Mouse (Mus musculus) gastrocnemius, adult 2 months (tissue): ENCODE data around the gene Loxl3. TPM values are rescaled to one million over a fixed set of nuclear protein-coding genes. Genes with fewer than 3 reads are reported as not detected.

Experiments
- DNase-seq: peaks from one replicate; pipeline ENCODE4 v3.0.0; 2022
- H3K27ac ChIP-seq: fragments of 200-600 bp; 2 replicates; pipeline ENCODE4 v1.8.1; 2022; ENCODE audit warnings: mild to moderate bottlenecking
- H3K4me3 ChIP-seq: fragments of 200-600 bp; 2 replicates; pipeline ENCODE4 v1.8.1; 2022; ENCODE audit warnings: mild to moderate bottlenecking, moderate library complexity
- CTCF ChIP-seq: fragments of 200-600 bp; IDR thresholded peaks from 2 replicates; pipeline ENCODE4 v1.8.1; 2022; ENCODE audit warnings: antibody characterized with exemption, mild to moderate bottlenecking, moderate library complexity
- intact Hi-C: fragments of 180-260 bp; cut with DNase I; formaldehyde crosslinking; loops from one replicate; pipeline ENCODE4 v1.15.1; 2025
- total RNA-seq, 2 experiments: library from RNA; stranded (reverse); gene quantifications; 2 replicates each; pipeline ENCODE4 v1.2.3; 2021

The Loxl3 gene
- total RNA-seq, 2 experiments from 2014 or later = 2.1 to 3.5 TPM

DNA sequence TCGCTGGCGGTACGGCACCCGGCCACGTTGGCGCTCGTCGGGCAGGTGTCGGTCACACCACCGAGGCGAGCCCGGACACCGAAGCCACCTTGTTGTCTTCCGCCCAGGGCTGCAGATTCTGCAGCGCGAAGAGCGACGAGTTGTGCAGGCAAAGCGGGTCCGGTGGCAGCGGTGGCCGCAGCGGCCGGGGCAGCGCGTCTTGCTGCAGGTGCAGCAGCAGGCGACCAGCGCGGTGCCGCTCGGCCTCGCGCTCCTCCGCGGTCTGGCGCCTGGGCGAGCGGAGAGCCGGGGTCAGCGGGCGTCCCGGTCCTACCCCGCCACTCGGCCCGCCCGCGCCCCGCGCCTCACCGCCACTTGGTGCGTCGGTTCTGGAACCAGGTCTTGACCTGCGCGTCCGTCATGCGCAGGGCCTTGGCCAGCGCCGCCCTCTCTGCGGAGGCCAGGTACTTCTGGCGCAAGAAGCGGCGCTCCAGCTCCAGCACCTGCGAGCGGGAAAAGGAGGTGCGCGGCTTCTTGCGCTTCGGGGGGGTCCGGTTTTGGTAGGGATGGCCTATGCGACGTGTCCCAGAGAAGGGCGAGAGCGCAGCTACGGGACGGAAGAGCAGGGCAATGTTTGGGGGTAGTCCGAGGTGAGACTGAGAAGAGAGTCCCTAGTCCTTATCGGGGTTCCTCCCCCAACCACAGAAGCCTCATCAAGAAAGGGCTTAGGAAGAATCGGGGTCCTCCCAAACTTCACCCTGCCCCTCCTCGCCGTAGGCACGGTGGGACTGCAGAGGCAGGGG, 34.9 kb downstream of the Loxl3 start:
- Histone ChIP-seq H3K27ac (no peak overlapping the region), H3K4me3 (peak overlapping the region; percentile 58)
- intact Hi-C loops = no loop called here
- no peak for TF ChIP-seq CTCF
- DNase-seq = no peak

DNA sequence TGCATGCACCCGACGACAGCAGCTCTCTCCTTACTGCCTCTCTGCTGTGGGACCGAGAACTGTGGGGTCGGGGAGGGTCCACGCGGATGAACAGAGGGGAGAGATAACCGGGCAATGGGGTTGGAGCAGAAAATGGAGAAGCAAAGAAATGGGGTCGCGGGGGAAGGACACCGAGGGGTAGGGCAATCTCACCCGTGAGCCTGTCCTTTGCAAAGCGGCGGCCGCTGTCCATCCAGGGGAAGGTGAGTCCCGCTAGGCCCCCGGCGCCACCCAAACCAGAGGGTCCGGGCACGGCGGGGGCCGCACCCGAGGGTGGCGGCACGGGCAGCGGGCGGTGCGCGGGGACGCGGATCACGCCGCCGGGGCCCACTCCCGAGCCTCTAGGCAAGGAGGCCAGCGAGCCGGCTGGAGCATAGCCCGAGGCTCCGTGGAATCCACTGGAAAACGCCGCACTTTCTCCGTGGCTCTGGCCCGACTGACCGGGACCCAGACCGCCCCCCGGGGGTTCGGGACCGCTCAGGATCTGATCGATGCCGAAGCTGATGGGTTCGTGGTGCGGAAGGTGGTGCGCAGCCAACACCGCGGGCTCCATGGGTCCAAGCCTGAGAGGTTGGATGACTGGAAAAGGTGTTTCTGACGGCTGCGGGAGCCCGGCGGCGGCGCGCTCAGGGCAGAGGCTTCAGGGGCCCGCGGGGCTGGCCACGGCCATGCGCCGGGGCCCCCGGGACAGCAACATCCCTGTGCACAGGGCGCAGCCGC, 35.7 kb downstream of the Loxl3 start:
- DNase-seq = no peak
- no peak overlapping the region for H3K27ac ChIP-seq
- peak overlapping the region; percentile 47 for H3K4me3 ChIP-seq
- intact Hi-C loops = no loop called here
- no peak for TF ChIP-seq CTCF

DNA sequence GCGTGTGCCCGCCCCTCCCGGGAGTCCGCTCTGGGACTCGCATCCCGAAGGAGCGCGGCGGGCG, 36.1 kb downstream of the Loxl3 start, which contains the start of gene Tlx2:
TSS of gene Tlx2 (minus strand) at position 47 of the 64 bp plus-strand sequence.
- peak within 1 kb of the TSS; percentile 58 for H3K4me3 ChIP-seq

DNA sequence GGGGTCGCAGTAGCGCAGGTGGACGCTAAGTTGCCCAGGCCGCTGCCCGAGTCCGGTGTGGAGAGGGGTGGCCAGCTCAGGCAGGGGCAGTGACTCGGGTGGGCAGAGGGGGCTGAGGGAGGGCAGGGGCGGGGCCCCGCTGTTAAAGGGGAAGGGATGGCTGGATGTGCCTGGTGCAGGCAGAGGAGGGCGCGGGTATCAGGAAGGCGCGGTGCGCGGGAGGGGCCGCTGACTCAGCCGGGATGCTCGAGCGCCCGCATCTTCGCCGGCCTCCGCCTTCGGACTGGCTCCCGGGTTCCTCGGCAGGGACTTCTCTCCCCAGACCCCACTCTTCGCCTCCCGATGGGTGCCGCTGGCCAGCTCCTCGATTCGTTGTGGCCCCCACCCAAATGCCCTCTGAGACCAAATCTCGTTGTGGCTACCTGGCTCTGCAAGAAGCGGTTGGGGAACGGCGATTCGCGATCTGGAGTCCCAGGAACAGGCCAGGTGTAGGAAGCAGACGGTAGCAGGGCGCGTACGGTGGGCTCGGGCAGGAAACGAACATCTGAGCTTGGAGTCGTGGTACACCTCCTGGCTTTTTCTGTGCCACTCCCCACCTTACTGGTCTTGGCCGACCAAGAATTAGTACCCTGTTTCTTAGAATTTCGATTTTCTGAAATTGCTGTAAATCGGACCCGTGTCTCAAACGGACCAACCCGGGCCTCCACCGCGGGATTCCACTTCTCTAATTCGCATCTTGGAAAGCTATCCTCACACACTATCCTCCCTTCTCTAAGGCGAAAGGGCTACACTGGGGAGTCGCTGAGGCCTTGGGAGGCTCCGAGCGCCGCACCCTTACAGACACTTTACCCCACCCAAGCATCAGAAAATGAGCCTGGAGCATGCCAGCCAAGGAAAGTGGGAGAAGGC, 36.6 kb downstream of the Loxl3 start:
- H3K27ac ChIP-seq = no peak overlapping the region
- no peak for DNase-seq
- intact Hi-C loops = no loop called here
- no peak for TF ChIP-seq CTCF
- peak overlapping the region; percentile 47 for H3K4me3 ChIP-seq

More for the DNA sequence above, 36.1 kb downstream of the Loxl3 start, which contains the start of gene Tlx2:
- intact Hi-C loops = no loop called here
- H3K27ac ChIP-seq = no peak within 1 kb of the TSS
- TF ChIP-seq CTCF = no peak
- no peak for DNase-seq

DNA sequence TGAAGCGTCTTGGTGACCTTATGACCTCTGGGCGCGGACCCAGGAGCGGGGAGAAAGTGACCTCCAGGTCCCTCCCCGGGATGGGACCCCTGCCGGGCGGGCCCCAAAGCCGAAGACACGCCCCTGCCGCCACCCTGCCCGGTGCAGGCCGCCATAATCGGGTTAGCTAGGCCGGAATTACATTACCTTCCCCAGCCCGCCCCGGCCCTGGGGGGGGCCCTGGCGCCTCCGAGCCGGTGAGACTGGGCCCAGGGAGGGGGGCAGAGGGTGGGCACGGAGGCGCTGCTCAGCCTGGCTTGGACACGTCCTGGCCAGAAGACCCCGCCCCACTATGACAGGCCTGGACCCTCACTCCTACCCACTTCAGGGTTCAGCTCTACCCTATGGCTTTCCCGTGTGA, 37.2 kb downstream of the Loxl3 start:
- intact Hi-C loops = no loop called here
- TF ChIP-seq CTCF = no peak
- H3K4me3 ChIP-seq = no peak overlapping the region
- H3K27ac ChIP-seq = no peak overlapping the region
- no peak for DNase-seq

DNA sequence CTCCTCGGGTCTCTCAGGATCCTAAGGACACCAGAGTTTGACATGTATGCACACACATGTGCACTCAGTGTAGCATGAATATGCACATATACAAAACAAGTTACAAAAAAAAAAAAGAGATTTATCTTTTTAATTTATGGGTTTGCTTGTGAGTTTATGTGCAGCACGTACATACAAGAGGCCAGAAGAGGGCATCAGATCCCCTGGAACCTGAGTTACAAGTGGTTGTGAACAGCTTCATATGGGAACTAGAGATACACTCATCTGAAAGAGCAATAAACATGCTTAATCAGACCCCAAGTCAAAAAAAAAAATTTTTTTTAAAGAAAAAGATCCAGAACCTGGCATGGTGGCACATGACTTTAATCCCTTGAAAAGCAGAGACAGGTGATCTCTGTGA, 41.0 kb downstream of the Loxl3 start:
- TF ChIP-seq CTCF = peak; percentile 17; the same call in 1 of the 2 replicates
- intact Hi-C loops = no loop called here
- DNase-seq = no peak
- Histone ChIP-seq H3K4me3 (no peak overlapping the region), H3K27ac (no peak overlapping the region)

DNA sequence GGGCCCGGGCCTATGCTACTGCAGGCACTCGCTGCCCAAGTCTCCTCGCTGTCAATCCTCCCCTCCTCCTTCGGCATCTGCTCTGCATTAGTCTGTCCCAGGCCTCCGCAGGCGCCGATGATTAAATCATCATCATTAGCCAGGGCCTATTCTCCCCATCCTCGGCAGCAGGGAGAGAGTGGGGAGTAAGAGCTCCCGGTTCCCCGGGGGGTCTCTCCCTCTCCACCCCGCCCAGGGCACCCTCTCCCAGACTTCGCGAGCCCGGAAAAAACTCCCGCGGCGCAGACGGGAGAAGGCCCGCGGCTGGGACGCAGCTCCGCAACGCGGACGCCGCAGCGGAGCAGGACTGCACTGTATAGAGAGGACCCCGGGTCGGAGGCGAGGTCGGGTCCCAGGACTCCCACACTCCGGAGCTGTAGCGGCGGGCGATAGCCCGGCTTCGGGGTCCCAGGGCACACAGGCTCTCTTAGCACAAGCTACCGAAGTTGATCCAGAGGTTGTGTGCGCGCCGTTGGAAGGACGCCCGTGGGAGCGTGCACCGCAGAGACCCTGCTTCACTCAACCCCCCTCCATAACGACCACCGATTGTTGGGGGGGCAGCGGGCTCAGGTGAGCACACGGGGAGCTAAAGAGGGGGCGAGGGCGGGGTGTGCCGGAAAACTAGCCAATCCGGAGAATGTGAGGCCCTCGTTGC, 43.8 kb downstream of the Loxl3 start, which contains the start of gene Pcgf1:
TSS of gene Pcgf1 (plus strand) at position 240 of the 694 bp plus-strand sequence.
- DNase-seq = no peak
- no peak for TF ChIP-seq CTCF
- Histone ChIP-seq H3K27ac (peak within 1 kb of the TSS; percentile 99), H3K4me3 (peak within 1 kb of the TSS; percentile 88)
- intact Hi-C loops = loop anchor here (1.0 to 2.0 kb wide), 2 partner anchors 23 to 80 kb away; partner anchors contain the start of genes Aup1 and Htra2

DNA sequence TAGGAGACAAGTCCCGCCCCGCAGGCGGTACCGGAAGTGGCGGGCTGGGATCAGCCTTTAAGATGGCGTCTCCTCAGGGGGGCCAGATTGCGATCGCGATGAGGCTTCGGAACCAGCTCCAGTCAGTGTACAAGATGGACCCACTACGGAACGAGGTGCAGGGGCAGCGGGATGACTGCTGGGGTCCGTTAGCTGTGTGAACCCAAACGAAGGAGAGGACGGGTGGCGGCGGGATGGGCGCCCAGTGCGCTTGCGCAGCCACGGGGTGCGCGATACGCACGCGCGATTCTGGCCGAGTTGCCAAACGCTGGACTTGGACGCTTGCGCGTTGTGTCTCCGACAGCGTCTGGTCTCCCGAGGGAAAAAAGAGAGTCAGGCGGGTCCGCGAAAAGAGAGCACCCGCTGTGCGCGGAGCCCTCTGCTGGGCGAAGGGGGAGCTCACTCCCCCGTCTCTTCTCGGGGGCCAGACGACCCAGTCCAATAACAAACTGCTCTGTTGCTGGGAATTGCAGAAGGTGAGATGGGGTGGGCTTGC, 44.4 kb downstream of the Loxl3 start:
- Histone ChIP-seq H3K4me3 (peak overlapping the region; percentile 88), H3K27ac (peak overlapping the region; percentile 99)
- intact Hi-C loops = loop anchor here (1.0 kb wide), 1 partner anchor 81 kb away; no protein-coding TSS in a partner anchor
- peak; percentile 100 for DNase-seq
- peak; percentile 72 for TF ChIP-seq CTCF

DNA sequence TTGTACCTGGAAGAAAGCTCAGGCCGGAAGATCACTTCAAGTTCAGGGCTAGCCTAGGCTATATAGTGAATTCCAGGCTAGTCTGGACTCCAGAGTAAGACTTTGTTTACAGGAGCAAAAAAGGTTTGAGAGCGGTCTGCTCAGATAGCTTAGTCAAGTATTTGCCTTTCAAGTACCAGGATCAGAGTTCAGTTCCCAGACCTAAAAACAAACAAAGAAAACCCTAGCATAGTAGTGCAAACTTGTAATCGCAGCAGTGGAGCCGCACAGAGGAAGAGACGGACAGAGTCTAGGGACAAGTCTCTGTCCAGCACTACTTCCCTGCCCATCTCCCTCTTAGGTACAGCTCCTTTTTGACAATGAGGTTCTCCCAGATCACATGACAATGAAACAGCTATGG, 46.2 kb downstream of the Loxl3 start:
- Histone ChIP-seq H3K27ac (no peak overlapping the region), H3K4me3 (no peak overlapping the region)
- intact Hi-C loops = no loop called here
- no peak for TF ChIP-seq CTCF
- DNase-seq = no peak

DNA sequence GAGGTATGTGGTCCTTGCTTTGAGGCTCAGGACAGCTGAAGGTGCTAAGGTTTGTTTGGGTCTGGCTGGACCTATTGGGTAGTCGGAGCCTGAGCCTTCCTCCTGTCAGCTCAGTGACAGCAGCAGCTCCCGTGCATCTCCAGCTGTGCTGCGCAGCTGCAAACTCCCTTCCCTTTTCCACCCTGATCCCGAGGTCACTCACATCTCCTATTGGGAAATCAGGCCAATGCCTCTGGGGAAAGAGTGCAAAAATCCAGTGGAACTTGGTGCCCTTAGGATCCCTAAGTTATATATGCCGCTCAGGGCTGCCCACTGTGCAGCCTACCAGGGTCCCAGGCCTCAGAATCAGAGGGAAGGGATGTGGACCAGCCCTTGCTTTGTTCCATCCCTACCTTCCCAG, 49.5 kb downstream of the Loxl3 start:
- DNase-seq = no peak
- TF ChIP-seq CTCF = no peak
- intact Hi-C loops = no loop called here
- Histone ChIP-seq H3K27ac (no peak overlapping the region), H3K4me3 (no peak overlapping the region)

DNA sequence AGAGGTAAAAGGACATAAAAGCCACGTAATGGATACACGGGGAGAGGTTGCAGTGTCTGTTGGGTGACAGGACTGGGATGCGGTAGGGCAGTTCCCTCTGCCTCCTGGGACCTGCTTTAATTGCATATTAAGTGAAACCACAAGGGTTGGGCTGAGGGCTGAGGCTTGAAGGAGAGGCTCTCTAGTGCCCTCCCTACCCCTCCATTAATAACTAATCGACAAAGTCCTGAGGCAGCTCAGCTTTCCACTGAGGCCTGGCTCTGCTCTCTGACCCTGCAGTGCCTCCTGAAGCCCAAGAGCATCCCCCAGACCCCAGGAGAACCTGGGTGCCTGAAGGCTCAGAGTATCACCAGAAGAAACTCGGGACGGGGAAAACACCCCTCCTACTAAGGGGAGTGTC, 50.5 kb downstream of the Loxl3 start:
- intact Hi-C loops = no loop called here
- H3K27ac ChIP-seq = no peak overlapping the region
- TF ChIP-seq CTCF = no peak
- DNase-seq = no peak
- H3K4me3 ChIP-seq = no peak overlapping the region
